Mouse (Mus musculus) olfactory bulb, adult 2 months (tissue): ENCODE results near the gene Snhg11.

Experiments used
- CTCF ChIP-seq: fragments of 200-500 bp; IDR thresholded peaks from 2 replicates; pipeline ENCODE4 v1.5.1; 2012; ENCODE audit warnings: low read depth, mild to moderate bottlenecking, low read length, moderate library complexity; ENCODE audit not compliant: insufficient read depth
- POLR2A ChIP-seq: fragments of 200-500 bp; IDR thresholded peaks from 2 replicates; pipeline ENCODE4 v1.6.1; 2012; ENCODE audit warnings: mild to moderate bottlenecking, low read depth, low read length, moderate library complexity; ENCODE audit not compliant: insufficient read depth

- TF ChIP-seq CTCF (no peak), POLR2A (no peak)
These were observed 31.9 kb upstream of the Snhg11 start for GRCm38 (mm10) chr2:158343495-158343894.
